Mouse (Mus musculus): Measurements from ENCODE around the gene Nhp2. TPM values are rescaled to one million over a fixed set of nuclear protein-coding genes. Genes with fewer than 3 reads are reported as not detected.

Nhp2 gene
- polyA plus RNA-seq (2014; fragmentation: Nextera tagmentation; extraction: Ambion mirVana), result 114 and 131 TPM in 2 replicates

GRCm38 (mm10) chr11:51619409-51620060, at the start of gene Nhp2:
TSS of gene Nhp2 (plus strand) at chr11:51619735.
- Histone ChIP-seq H3K4me3 (ENCODE audit: low read depth, low read length) (peak within 1 kb of the TSS; percentile 95), H3K36me3 (ENCODE audit: control insufficient read depth, insufficient read depth, low read length) (peaks cover 24% of the 10 kb centered on the region), H3K9me3 (replicated peaks; ENCODE audit: control insufficient read depth, low read length) (no peaks in the 10 kb centered on the region), H3K4me2 (peak within 1 kb of the TSS; percentile 90), H3K4me1 (ENCODE audit: control insufficient read depth, insufficient read depth, low read length) (peaks cover 15% of the 10 kb centered on the region; the same call in 1 of the 2 replicates), H3K27ac (ENCODE audit: low read depth, low read length) (peak within 1 kb of the TSS; percentile 57; the same call in 1 of the 2 replicates), H3K9ac (ENCODE audit: low read depth, low read length) (peak within 1 kb of the TSS; percentile 83), H3K27me3 (ENCODE audit: control insufficient read depth, insufficient read depth, low read length) (no peaks in the 10 kb centered on the region)
- under 1% methylated on average over 51 of the region's 51 CpGs for WGBS (ENCODE audit: insufficient replicate concordance)
- ATAC-seq (replicated peaks; ENCODE audit: insufficient number of reproducible peaks, low FRiP score, low TSS enrichment), result peak; percentile 87

GRCm38 (mm10) chr11:51576454-51576853, 43.1 kb upstream of the Nhp2 start:
- H3K4me3 ChIP-seq (ENCODE audit: low read depth, low read length), result no peak overlapping the region

GRCm38 (mm10) chr11:51577587-51577986, 41.9 kb upstream of the Nhp2 start:
- no peaks in the 10 kb centered on the region for H3K9me3 ChIP-seq (replicated peaks; ENCODE audit: control insufficient read depth, low read length)
- no peak overlapping the region for H3K9ac ChIP-seq (ENCODE audit: low read depth, low read length)
- H3K4me3 ChIP-seq (ENCODE audit: low read depth, low read length), result no peak overlapping the region
- ATAC-seq (replicated peaks; ENCODE audit: insufficient number of reproducible peaks, low FRiP score, low TSS enrichment), result no peak
- H3K4me1 ChIP-seq (ENCODE audit: control insufficient read depth, insufficient read depth, low read length), result no peaks in the 10 kb centered on the region
- H3K36me3 ChIP-seq (ENCODE audit: control insufficient read depth, insufficient read depth, low read length), result no peaks in the 10 kb centered on the region
- WGBS (ENCODE audit: insufficient replicate concordance), result 79% methylated on average over 7 of the region's 7 CpGs
- H3K27ac ChIP-seq (ENCODE audit: low read depth, low read length), result no peak overlapping the region
- H3K27me3 ChIP-seq (ENCODE audit: control insufficient read depth, insufficient read depth, low read length), result no peaks in the 10 kb centered on the region
- H3K4me2 ChIP-seq, result no peak overlapping the region

More at GRCm38 (mm10) chr11:51576454-51576853, 43.1 kb upstream of the Nhp2 start:
- Histone ChIP-seq H3K36me3 (ENCODE audit: control insufficient read depth, insufficient read depth, low read length) (no peaks in the 10 kb centered on the region), H3K4me1 (ENCODE audit: control insufficient read depth, insufficient read depth, low read length) (no peaks in the 10 kb centered on the region), H3K9ac (ENCODE audit: low read depth, low read length) (no peak overlapping the region), H3K9me3 (replicated peaks; ENCODE audit: control insufficient read depth, low read length) (no peaks in the 10 kb centered on the region), H3K27me3 (ENCODE audit: control insufficient read depth, insufficient read depth, low read length) (no peaks in the 10 kb centered on the region), H3K27ac (ENCODE audit: low read depth, low read length) (no peak overlapping the region), H3K4me2 (no peak overlapping the region)
- 79% methylated on average over 4 of the region's 4 CpGs for WGBS (ENCODE audit: insufficient replicate concordance)
- no peak for ATAC-seq (replicated peaks; ENCODE audit: insufficient number of reproducible peaks, low FRiP score, low TSS enrichment)

GRCm38 (mm10) chr11:51579024-51579423, 40.5 kb upstream of the Nhp2 start:
- no peak overlapping the region for H3K27ac ChIP-seq (ENCODE audit: low read depth, low read length)
- H3K9ac ChIP-seq (ENCODE audit: low read depth, low read length), result no peak overlapping the region
- ATAC-seq (replicated peaks; ENCODE audit: insufficient number of reproducible peaks, low FRiP score, low TSS enrichment), result no peak
- H3K4me3 ChIP-seq (ENCODE audit: low read depth, low read length), result no peak overlapping the region
- H3K4me2 ChIP-seq, result no peak overlapping the region
- no peaks in the 10 kb centered on the region for H3K27me3 ChIP-seq (ENCODE audit: control insufficient read depth, insufficient read depth, low read length)
- no peaks in the 10 kb centered on the region for H3K36me3 ChIP-seq (ENCODE audit: control insufficient read depth, insufficient read depth, low read length)
- H3K4me1 ChIP-seq (ENCODE audit: control insufficient read depth, insufficient read depth, low read length), result 0 out of 2 replicates have a peak, but pooled peaks cover 2% of the 10 kb centered on the region
- 64% methylated on average over 4 of the region's 4 CpGs for WGBS (ENCODE audit: insufficient replicate concordance)
- no peaks in the 10 kb centered on the region for H3K9me3 ChIP-seq (replicated peaks; ENCODE audit: control insufficient read depth, low read length)

GRCm38 (mm10) chr11:51582713-51583112, 36.8 kb upstream of the Nhp2 start:
- Histone ChIP-seq H3K36me3 (ENCODE audit: control insufficient read depth, insufficient read depth, low read length) (peaks cover 9% of the 10 kb centered on the region; the same call in 1 of the 2 replicates), H3K27ac (ENCODE audit: low read depth, low read length) (no peak overlapping the region), H3K4me1 (ENCODE audit: control insufficient read depth, insufficient read depth, low read length) (peaks cover 12% of the 10 kb centered on the region), H3K9me3 (replicated peaks; ENCODE audit: control insufficient read depth, low read length) (no peaks in the 10 kb centered on the region), H3K4me2 (no peak overlapping the region), H3K27me3 (ENCODE audit: control insufficient read depth, insufficient read depth, low read length) (no peaks in the 10 kb centered on the region), H3K9ac (ENCODE audit: low read depth, low read length) (no peak overlapping the region), H3K4me3 (ENCODE audit: low read depth, low read length) (no peak overlapping the region)
- 21% methylated on average over 8 of the region's 8 CpGs for WGBS (ENCODE audit: insufficient replicate concordance)
- ATAC-seq (replicated peaks; ENCODE audit: insufficient number of reproducible peaks, low FRiP score, low TSS enrichment), result no peak

- Histone ChIP-seq H3K27me3 (ENCODE audit: control insufficient read depth, insufficient read depth, low read length) (no peaks in the 10 kb centered on the region), H3K9me3 (replicated peaks; ENCODE audit: control insufficient read depth, low read length) (0 out of 2 replicates have a peak, but pooled peaks cover 3% of the 10 kb centered on the region), H3K27ac (ENCODE audit: low read depth, low read length) (peak overlapping the region; percentile 94), H3K4me1 (ENCODE audit: control insufficient read depth, insufficient read depth, low read length) (peaks cover 12% of the 10 kb centered on the region), H3K4me2 (peak overlapping the region; percentile 92), H3K9ac (ENCODE audit: low read depth, low read length) (peak overlapping the region; percentile 92), H3K36me3 (ENCODE audit: control insufficient read depth, insufficient read depth, low read length) (peaks cover 19% of the 10 kb centered on the region), H3K4me3 (ENCODE audit: low read depth, low read length) (peak overlapping the region; percentile 80)
- WGBS (ENCODE audit: insufficient replicate concordance), result 19% methylated on average over 9 of the region's 9 CpGs
- ATAC-seq (replicated peaks; ENCODE audit: insufficient number of reproducible peaks, low FRiP score, low TSS enrichment), result 0 out of 2 replicates have a peak, but pooled peaks have one; percentile 2
Measured at GRCm38 (mm10) chr11:51584057-51584430, 35.5 kb upstream of the Nhp2 start.

- H3K4me1 ChIP-seq (ENCODE audit: control insufficient read depth, insufficient read depth, low read length), result peaks cover 12% of the 10 kb centered on the region
- peak within 1 kb of the TSS; percentile 92 for H3K9ac ChIP-seq (ENCODE audit: low read depth, low read length)
- no peaks in the 10 kb centered on the region for H3K27me3 ChIP-seq (ENCODE audit: control insufficient read depth, insufficient read depth, low read length)
- peak within 1 kb of the TSS; percentile 92 for H3K4me2 ChIP-seq
- peak within 1 kb of the TSS; percentile 80 for H3K4me3 ChIP-seq (ENCODE audit: low read depth, low read length)
- peak; percentile 90 for ATAC-seq (replicated peaks; ENCODE audit: insufficient number of reproducible peaks, low FRiP score, low TSS enrichment)
- 0 out of 2 replicates have a peak, but pooled peaks cover 3% of the 10 kb centered on the region for H3K9me3 ChIP-seq (replicated peaks; ENCODE audit: control insufficient read depth, low read length)
- H3K36me3 ChIP-seq (ENCODE audit: control insufficient read depth, insufficient read depth, low read length), result peaks cover 24% of the 10 kb centered on the region
- WGBS (ENCODE audit: insufficient replicate concordance), result under 1% methylated on average over 59 of the region's 59 CpGs
- peak within 1 kb of the TSS; percentile 94 for H3K27ac ChIP-seq (ENCODE audit: low read depth, low read length)
Measured at GRCm38 (mm10) chr11:51584431-51585248, 34.9 kb upstream of the Nhp2 start, which contains the start of gene Phykpl. TSS of gene Phykpl (plus strand) at chr11:51584757.

- peak overlapping the region; percentile 92 for H3K9ac ChIP-seq (ENCODE audit: low read depth, low read length)
- ATAC-seq (replicated peaks; ENCODE audit: insufficient number of reproducible peaks, low FRiP score, low TSS enrichment), result no peak
- WGBS (ENCODE audit: insufficient replicate concordance), result 60% methylated on average over 8 of the region's 8 CpGs
- H3K36me3 ChIP-seq (ENCODE audit: control insufficient read depth, insufficient read depth, low read length), result peaks cover 29% of the 10 kb centered on the region
- H3K4me1 ChIP-seq (ENCODE audit: control insufficient read depth, insufficient read depth, low read length), result peaks cover 12% of the 10 kb centered on the region
- 0 out of 2 replicates have a peak, but pooled peaks cover 3% of the 10 kb centered on the region for H3K9me3 ChIP-seq (replicated peaks; ENCODE audit: control insufficient read depth, low read length)
- peak overlapping the region; percentile 92 for H3K4me2 ChIP-seq
- H3K4me3 ChIP-seq (ENCODE audit: low read depth, low read length), result peak overlapping the region; percentile 80
- H3K27ac ChIP-seq (ENCODE audit: low read depth, low read length), result no peak overlapping the region
- H3K27me3 ChIP-seq (ENCODE audit: control insufficient read depth, insufficient read depth, low read length), result no peaks in the 10 kb centered on the region
Measured at GRCm38 (mm10) chr11:51585608-51586252, 33.8 kb upstream of the Nhp2 start.
